Mouse (Mus musculus) forebrain, embryonic 14.5 days (tissue): ENCODE data around the gene Traf3ip3. TPM values are rescaled to one million over a fixed set of nuclear protein-coding genes. Genes with fewer than 3 reads are reported as not detected.

Source experiments
- ATAC-seq: fragments of 200-750 bp; cut with Nextera tagmentation; 2 replicates; pipeline ENCODE4 v1.8.0; 2017; ENCODE audit warnings: mild to moderate bottlenecking, moderate library complexity
- DNase-seq: peaks from one replicate; pipeline ENCODE4 v3.0.0-alpha.2; 2015; ENCODE audit warnings: low spot score
- H3K27ac ChIP-seq: fragments of 300-500 bp; sonication (generic); 2 replicates; pipeline ENCODE4 v1.5.1; 2014; ENCODE audit warnings: low read depth, mild to moderate bottlenecking, control low read depth, low read length, moderate library complexity
- H3K27me3 ChIP-seq: fragments of 300-500 bp; sonication (generic); replicated peaks from 2 replicates; pipeline ENCODE4 v1.6.1; 2014; ENCODE audit warnings: low read length, control low read depth, mixed read lengths; ENCODE audit not compliant: control insufficient read depth, insufficient read depth
- H3K36me3 ChIP-seq: fragments of 300-500 bp; sonication (generic); 2 replicates; pipeline ENCODE4 v1.6.1; 2014; ENCODE audit warnings: low read length, control low read depth; ENCODE audit not compliant: control insufficient read depth, insufficient read depth
- H3K4me1 ChIP-seq: fragments of 300-500 bp; sonication (generic); 2 replicates; pipeline ENCODE4 v1.6.1; 2014; ENCODE audit warnings: antibody characterized with exemption, low read length, control low read depth; ENCODE audit not compliant: control insufficient read depth, insufficient read depth
- H3K4me2 ChIP-seq: fragments of 300-500 bp; sonication (generic); 2 replicates; pipeline ENCODE4 v1.6.1; 2014; ENCODE audit warnings: mild to moderate bottlenecking, control low read depth, low read length
- H3K4me3 ChIP-seq: fragments of 300-500 bp; sonication (generic); 2 replicates; pipeline ENCODE4 v1.5.1; 2014; ENCODE audit warnings: low read depth, low read length, control low read depth
- H3K9ac ChIP-seq: fragments of 300-500 bp; sonication (generic); 2 replicates; pipeline ENCODE4 v1.6.1; 2014; ENCODE audit warnings: mild to moderate bottlenecking, low read length, control low read depth, moderate library complexity
- H3K9me3 ChIP-seq: fragments of 300-500 bp; sonication (generic); replicated peaks from 2 replicates; pipeline ENCODE4 v1.6.1; 2016; ENCODE audit warnings: low read length, control low read depth, mixed read lengths; ENCODE audit not compliant: control insufficient read depth
- WGBS: fragments of 180-500 bp; shearing (Covaris S2); extraction: QIAGEN DNeasy Blood & Tissue Kit; methylation state at CpG from one replicate; pipeline ENCODE4 v1.1.7; 2014; 5-methylcytosine and 5-hydroxymethylcytosine counted together
- polyA plus RNA-seq: library from polyadenylated mRNA; unstranded; fragments of >200 nt; fragmentation: Nextera tagmentation; extraction: Ambion mirVana; gene quantifications from 2 replicates; pipeline ENCODE4 v1.2.1, GENCODE M21; 2014

The Traf3ip3 gene
- polyA plus RNA-seq, 1 experiment from 2014 or later = 1.5 TPM

DNA sequence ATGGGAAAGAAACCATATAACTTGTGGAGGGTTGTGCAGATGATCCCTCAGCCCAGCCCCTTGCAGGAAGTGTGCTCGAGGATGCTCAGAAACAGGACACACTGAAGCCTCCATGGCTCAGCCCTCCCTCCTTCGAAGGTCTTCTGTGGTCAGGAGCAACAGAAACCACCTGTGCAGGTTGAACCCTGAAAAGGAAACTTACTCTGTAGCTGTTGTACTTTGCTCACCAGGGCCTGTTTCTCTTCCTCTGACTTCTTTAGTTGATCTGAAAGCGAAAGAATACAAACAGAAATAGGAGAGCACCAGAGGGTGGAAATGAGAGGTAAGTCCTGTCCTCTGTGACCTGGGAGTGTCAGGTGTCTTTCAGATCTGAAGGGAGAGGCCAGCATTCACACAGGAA is 20.4 kb downstream of the Traf3ip3 start:
- no peak overlapping the region for H3K4me2 ChIP-seq
- H3K9me3 ChIP-seq = no peaks in the 10 kb centered on the region
- no peak overlapping the region for H3K4me3 ChIP-seq
- H3K27ac ChIP-seq = no peak overlapping the region
- H3K4me1 ChIP-seq = no peaks in the 10 kb centered on the region
- H3K9ac ChIP-seq = no peak overlapping the region
- no peaks in the 10 kb centered on the region for H3K36me3 ChIP-seq
- ATAC-seq (no peak), DNase-seq (no peak)
- no peaks in the 10 kb centered on the region for H3K27me3 ChIP-seq
- WGBS = 89% methylated on average over 3 of the region's 3 CpGs

DNA sequence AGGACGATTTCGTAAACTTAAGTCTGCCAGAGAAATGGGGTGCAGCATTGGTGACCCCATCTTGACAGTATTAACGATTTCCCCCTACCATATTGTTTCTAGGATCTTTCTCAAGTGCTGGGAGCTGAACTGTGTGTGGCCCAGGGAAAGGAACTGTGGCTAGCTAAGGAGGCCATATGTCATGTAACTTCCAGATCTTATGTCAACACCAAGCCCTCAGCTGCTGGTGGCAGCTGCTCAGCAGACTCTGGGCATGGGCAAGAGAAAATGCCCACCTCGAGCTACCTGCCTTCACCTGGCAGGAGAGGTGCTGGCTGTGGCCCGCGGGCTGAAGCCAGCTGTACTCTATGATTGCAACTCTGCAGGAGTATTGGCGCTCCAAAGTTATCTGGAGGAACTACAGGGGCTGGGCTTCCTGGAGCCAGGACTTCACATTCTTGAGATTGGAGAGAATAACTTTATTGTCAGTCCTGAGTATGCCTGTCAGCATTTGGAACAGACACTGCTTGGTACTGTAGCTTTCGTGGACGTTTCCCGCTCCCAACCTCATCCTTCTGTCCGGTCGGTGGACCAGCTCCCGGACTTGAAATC is 27.3 kb downstream of the Traf3ip3 start:
- 94% methylated on average over 13 of the region's 13 CpGs for WGBS
- ATAC-seq = no peak

DNA sequence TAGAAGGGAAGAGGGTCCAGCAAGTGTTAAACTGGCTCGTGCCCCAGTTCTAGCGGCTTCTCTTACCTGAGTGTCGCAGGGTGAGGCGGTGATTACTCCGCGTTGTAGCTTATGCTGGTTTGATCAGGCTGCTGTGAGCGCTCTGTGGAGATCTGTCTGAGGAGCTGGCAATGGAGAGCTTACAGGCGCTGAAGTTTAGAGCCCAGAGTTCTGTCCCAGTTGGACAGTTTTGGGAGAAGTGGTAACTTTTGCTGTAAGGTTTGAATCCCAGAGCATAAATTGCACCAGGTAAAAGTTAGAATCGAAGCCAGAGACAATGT is 27.7 kb downstream of the Traf3ip3 start:
- ATAC-seq (no peak), DNase-seq (no peak)
- 20% methylated on average over 9 of the region's 9 CpGs for WGBS
- Histone ChIP-seq H3K27me3 (no peaks in the 10 kb centered on the region), H3K4me3 (peak overlapping the region; percentile 74), H3K9me3 (no peaks in the 10 kb centered on the region), H3K9ac (peak overlapping the region; percentile 87), H3K27ac (peak overlapping the region; percentile 80), H3K4me1 (peaks cover 18% of the 10 kb centered on the region), H3K36me3 (no peaks in the 10 kb centered on the region), H3K4me2 (peak overlapping the region; percentile 73)

More for the DNA sequence above, 27.3 kb downstream of the Traf3ip3 start:
- Histone ChIP-seq H3K36me3 (no peaks in the 10 kb centered on the region), H3K9ac (peak overlapping the region; percentile 87), H3K27ac (no peak overlapping the region), H3K4me2 (peak overlapping the region; percentile 73), H3K4me1 (peaks cover 18% of the 10 kb centered on the region), H3K4me3 (peak overlapping the region; percentile 74), H3K27me3 (no peaks in the 10 kb centered on the region), H3K9me3 (no peaks in the 10 kb centered on the region)
- no peak for DNase-seq

DNA sequence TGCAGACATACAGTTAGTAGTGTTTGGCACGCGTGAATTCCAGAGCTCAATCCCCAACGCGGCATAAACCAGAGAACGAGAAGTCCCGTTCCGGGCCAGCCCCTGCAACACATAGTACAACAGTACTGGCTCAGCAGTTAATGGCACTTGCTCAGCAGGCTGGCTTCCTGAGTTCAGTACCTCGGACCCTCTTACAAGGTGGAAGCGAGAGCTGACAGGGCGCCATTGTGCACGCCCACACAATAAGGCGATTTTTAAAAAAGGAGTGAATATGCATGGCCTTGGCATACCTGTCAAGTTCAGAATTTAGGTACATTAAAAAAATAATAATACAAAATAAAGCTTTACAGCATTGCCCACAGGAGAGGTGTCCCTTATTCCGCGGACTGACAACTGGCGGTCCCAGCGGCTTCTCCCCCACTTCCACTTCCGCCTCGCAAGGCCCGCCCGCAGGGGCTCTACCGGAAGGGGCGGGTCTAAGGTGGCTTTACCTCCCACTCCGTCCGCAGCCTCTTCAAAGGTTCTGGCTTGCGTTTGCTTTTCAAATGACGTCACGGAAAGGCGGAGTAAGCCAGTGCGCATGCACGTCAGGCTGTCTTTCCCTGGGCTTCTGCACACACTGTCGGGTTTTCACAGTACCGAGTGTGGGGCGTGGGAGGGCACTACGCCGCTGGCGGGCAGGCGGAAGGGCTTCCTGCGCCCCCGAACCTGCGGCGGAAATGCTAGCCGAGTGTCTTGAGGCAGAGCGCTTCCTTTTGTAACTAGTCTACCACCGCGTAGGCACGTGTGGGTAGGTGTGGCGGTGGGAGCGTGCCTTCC is 28.3 kb downstream of the Traf3ip3 start:
- under 1% methylated on average over 48 of the region's 48 CpGs for WGBS
- DNase-seq = peak; percentile 100
- Histone ChIP-seq H3K9me3 (no peaks in the 10 kb centered on the region), H3K27me3 (no peaks in the 10 kb centered on the region), H3K36me3 (no peaks in the 10 kb centered on the region), H3K4me2 (peak overlapping the region; percentile 75), H3K27ac (peak overlapping the region; percentile 80), H3K4me3 (peak overlapping the region; percentile 74), H3K4me1 (peaks cover 18% of the 10 kb centered on the region), H3K9ac (peak overlapping the region; percentile 87)
- ATAC-seq = peak; percentile 99

DNA sequence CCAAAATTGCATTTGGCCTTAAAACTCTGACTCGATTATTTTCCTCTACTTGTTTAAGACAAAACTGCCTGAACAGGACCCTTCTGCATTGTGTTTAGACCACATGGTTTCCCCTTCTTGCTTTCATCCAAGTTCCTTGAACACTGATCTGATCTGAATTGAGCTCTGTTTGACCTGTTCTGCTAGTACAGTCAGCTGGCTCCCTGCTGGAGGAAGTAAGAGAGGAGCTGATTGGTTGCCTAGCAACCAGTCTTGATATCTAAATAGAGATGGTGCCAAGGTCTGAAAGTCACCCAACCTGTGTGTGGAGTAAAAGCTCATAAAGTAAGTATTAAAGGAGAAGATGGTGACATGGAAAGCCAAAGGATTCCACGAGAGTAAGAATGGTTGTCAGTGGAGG is 31.6 kb downstream of the Traf3ip3 start:
- peaks cover 18% of the 10 kb centered on the region for H3K4me1 ChIP-seq
- no peak for ATAC-seq
- peak; percentile 57 for DNase-seq
- 0 out of 2 replicates have a peak overlapping the region, but pooled peaks have one; percentile 3 for H3K27ac ChIP-seq
- H3K4me3 ChIP-seq = no peak overlapping the region
- 72% methylated on average over 2 of the region's 2 CpGs for WGBS
- H3K27me3 ChIP-seq = no peaks in the 10 kb centered on the region
- H3K9ac ChIP-seq = no peak overlapping the region
- H3K4me2 ChIP-seq = no peak overlapping the region
- no peaks in the 10 kb centered on the region for H3K9me3 ChIP-seq
- H3K36me3 ChIP-seq = no peaks in the 10 kb centered on the region

DNA sequence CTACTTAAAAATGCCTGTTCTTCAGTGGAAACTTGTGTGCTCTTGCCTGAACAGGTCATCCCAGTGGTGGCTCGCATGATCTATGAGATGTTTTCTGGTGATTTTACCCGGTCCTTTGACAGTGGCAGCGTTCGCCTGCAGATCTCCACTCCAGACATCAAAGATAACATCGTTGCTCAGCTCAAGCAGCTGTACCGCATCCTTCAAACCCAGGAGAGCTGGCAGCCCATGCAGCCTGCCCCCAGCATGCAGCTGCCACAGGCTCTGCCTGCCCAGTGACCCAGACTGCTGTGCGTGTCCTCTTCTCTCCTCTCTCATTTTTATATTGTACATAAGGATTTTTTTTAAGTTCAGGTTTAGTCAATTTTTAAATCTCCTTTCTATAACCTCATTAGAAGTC is 32.3 kb downstream of the Traf3ip3 start:
- ATAC-seq (no peak), DNase-seq (no peak)
- no peaks in the 10 kb centered on the region for H3K9me3 ChIP-seq
- no peak overlapping the region for H3K9ac ChIP-seq
- H3K27ac ChIP-seq = no peak overlapping the region
- H3K36me3 ChIP-seq = no peaks in the 10 kb centered on the region
- no peaks in the 10 kb centered on the region for H3K27me3 ChIP-seq
- H3K4me2 ChIP-seq = no peak overlapping the region
- no peak overlapping the region for H3K4me3 ChIP-seq
- H3K4me1 ChIP-seq = peaks cover 16% of the 10 kb centered on the region
- WGBS = 88% methylated on average over 7 of the region's 7 CpGs

DNA sequence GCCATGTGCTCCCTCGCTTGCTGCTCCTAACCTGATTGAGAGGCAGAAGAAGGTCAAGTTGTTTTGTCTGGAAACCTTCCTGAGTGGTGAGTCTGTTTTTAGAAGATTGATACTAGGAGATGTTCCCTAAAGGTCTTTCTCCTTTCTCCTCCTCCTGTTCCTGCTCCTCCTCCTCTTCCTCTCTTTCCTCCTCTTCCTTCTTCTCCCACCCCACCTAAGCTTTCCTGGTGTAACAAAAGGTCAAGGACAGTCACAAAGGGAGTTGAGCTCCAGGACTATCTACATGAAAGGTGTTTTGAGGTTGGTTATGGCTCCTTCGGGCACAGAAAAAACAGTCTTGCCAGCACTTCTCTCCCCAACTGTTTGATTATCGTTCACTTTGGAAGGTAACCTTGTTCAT is 33.8 kb downstream of the Traf3ip3 start, which contains the start of gene A130010J15Rik:
TSS of gene A130010J15Rik (plus strand) at position 301 of the 400 bp plus-strand sequence.
- H3K27ac ChIP-seq = no peak within 1 kb of the TSS
- no peak within 1 kb of the TSS for H3K4me3 ChIP-seq
- H3K9me3 ChIP-seq = no peaks in the 10 kb centered on the region
- no peak within 1 kb of the TSS for H3K4me2 ChIP-seq
- WGBS = 90% methylated on average over 3 of the region's 3 CpGs
- ATAC-seq (no peak), DNase-seq (no peak)
- H3K36me3 ChIP-seq = no peaks in the 10 kb centered on the region
- H3K4me1 ChIP-seq = peaks cover 13% of the 10 kb centered on the region
- no peaks in the 10 kb centered on the region for H3K27me3 ChIP-seq
- H3K9ac ChIP-seq = no peak within 1 kb of the TSS

DNA sequence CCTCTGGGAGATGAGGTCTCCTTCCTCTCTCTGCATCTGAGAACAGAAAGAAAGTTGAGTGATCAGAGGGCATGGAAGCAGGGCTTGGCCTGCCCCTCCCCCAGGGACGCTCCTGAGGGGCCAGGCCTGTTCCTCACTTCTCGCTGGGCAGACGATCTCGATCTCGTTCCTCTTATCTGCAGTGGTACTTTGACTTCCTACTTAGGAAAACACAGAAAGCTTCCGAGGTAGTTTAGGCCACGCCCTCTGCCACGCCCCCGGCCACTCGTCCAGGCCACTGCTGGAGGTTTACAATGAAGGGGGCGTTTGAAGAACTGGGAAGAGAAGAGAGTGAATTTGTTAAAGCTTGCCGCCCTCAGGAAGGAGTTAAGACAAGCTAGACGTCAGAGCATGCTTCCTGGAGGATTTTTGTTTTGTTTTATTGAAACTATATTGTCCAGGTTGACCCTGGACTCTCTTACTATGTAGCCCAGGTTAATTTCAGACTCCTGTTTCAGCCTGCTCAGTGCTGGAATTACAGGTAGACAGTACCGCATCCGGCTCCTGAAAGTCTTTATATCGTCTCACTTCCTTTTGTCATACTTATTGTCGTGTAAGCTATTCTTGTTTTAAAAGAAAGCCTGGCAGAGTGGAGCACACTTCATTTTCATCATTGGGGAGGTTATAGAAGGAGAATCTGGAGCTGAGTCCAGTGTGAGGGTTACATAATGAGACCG is 41.0 kb downstream of the Traf3ip3 start:
- peak overlapping the region; percentile 29 for H3K4me2 ChIP-seq
- H3K9ac ChIP-seq = no peak overlapping the region
- no peak overlapping the region for H3K27ac ChIP-seq
- no peaks in the 10 kb centered on the region for H3K4me1 ChIP-seq
- H3K4me3 ChIP-seq = no peak overlapping the region
- H3K27me3 ChIP-seq = no peaks in the 10 kb centered on the region
- no peaks in the 10 kb centered on the region for H3K9me3 ChIP-seq
- WGBS = 15% methylated on average over 18 of the region's 18 CpGs
- DNase-seq = peak; percentile 23
- no peaks in the 10 kb centered on the region for H3K36me3 ChIP-seq
- ATAC-seq = no peak
